Mouse (Mus musculus) mouse trophoblast stem cell (cell line): ENCODE results near the gene Sltm.
"Not testable (repeated sequence)": the region's sequence is repeated elsewhere in the genome, so short reads cannot be mapped to it uniquely, and the experiment has no call there.

Experiments
- in situ Hi-C, 2 experiments: fragments of 300-500 bp; cut with MseI, MboI; formaldehyde crosslinking; loops; 2 replicates in 1 of 2; 3 replicates in 1 of 2; pipeline ENCODE4 v1.15.1; 2025

Sltm gene

GRCm38 (mm10) chr9:70551524-70551923, 9.0 kb downstream of the Sltm start:
- in situ Hi-C loops = no loop called here

GRCm38 (mm10) chr9:70552233-70552632, 9.7 kb downstream of the Sltm start:
- in situ Hi-C loops = not testable (repeated sequence)

- in situ Hi-C loops = no loop called here
Observed at GRCm38 (mm10) chr9:70555431-70555830, 12.9 kb downstream of the Sltm start.

GRCm38 (mm10) chr9:70556796-70557195, 14.2 kb downstream of the Sltm start:
- in situ Hi-C loops = no loop called here

- in situ Hi-C loops = no loop called here
Observed at GRCm38 (mm10) chr9:70562825-70563224, 20.3 kb downstream of the Sltm start.

GRCm38 (mm10) chr9:70567651-70568050, 25.1 kb downstream of the Sltm start:
- in situ Hi-C loops = no loop called here

GRCm38 (mm10) chr9:70570351-70570750, 27.8 kb downstream of the Sltm start:
- in situ Hi-C loops = no loop called here

- in situ Hi-C loops = no loop called here
Observed at GRCm38 (mm10) chr9:70578123-70578522, 35.6 kb downstream of the Sltm start.

GRCm38 (mm10) chr9:70580956-70581355, 38.4 kb downstream of the Sltm start:
- in situ Hi-C loops = no loop called here

- in situ Hi-C loops = no loop called here
Observed at GRCm38 (mm10) chr9:70584641-70585040, 42.1 kb downstream of the Sltm start.

GRCm38 (mm10) chr9:70585172-70585571, 42.6 kb downstream of the Sltm start:
- in situ Hi-C loops = no loop called here

GRCm38 (mm10) chr9:70587171-70587570, 44.6 kb downstream of the Sltm start:
- in situ Hi-C loops = no loop called here

- in situ Hi-C loops = no loop called here
Observed at GRCm38 (mm10) chr9:70590775-70591174, 48.2 kb downstream of the Sltm start.

GRCm38 (mm10) chr9:70591486-70591885, 48.9 kb downstream of the Sltm start:
- in situ Hi-C loops = no loop called here

GRCm38 (mm10) chr9:70598271-70598670, 55.7 kb downstream of the Sltm start:
- in situ Hi-C loops = no loop called here

GRCm38 (mm10) chr9:70602186-70602845, 59.8 kb downstream of the Sltm start:
- in situ Hi-C loops = no loop called here

GRCm38 (mm10) chr9:70611026-70611673, 68.6 kb downstream of the Sltm start:
- in situ Hi-C loops = no loop called here

- in situ Hi-C loops = no loop called here
Observed at GRCm38 (mm10) chr9:70629711-70630110, 87.2 kb downstream of the Sltm start.

- in situ Hi-C loops = no loop called here
Observed at GRCm38 (mm10) chr9:70631665-70632064, 89.1 kb downstream of the Sltm start.

GRCm38 (mm10) chr9:70636748-70637147, 94.2 kb downstream of the Sltm start:
- in situ Hi-C loops = no loop called here
